Mouse (Mus musculus) retina, postnatal 1 day (tissue): Measurements from ENCODE around the gene Mtmr4.
A peak's percentile ranks its signal among the peaks of the same experiment; 100 is the strongest.

Source experiments
- DNase-seq: peaks from one replicate; pipeline ENCODE4 v3.0.0-alpha.2; 2012

Gene Mtmr4

DNA sequence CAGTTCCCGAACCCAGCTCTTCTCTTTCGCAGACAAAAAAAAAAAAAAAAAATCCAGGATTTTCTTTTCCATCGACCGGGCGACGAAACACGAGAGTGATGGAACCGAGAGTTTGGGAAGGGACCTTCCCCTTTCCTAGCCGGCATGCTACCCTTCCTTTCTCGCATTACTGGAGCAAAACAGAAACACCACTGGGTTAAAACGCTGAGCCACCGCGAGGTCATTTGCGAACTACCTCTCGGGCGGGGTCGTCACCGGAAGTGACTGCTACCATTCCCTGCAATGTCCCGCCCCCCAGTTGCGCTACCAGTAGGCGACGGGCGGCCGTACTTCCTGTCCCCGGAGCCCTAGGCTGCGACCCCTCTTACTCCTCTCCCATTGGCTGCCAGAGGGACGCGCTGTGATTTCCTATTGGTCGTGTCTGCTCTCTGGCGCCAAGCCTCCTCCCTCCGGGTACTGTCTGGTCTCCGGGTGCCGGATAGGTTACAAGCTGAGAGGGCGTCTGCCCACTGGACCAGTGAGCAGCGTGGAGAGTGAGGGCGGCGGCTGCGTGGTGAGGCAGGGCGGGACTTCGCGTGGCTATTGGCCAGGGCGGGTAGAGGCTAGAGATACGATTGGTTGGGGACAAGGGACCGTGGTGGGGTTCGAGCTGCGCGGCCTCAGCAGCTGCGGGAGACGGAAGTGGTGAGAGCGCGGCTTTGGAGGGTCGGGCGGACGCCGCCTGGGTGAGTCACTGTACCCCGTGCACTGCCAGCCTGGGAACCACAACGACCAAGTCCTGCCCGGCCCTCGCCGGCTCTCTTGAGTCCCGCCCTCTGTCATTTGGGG is at the start of gene Mtmr4:
TSS of gene Mtmr4 (plus strand) at position 637 of the 828 bp plus-strand sequence.
- DNase-seq, result peak; percentile 100

DNA sequence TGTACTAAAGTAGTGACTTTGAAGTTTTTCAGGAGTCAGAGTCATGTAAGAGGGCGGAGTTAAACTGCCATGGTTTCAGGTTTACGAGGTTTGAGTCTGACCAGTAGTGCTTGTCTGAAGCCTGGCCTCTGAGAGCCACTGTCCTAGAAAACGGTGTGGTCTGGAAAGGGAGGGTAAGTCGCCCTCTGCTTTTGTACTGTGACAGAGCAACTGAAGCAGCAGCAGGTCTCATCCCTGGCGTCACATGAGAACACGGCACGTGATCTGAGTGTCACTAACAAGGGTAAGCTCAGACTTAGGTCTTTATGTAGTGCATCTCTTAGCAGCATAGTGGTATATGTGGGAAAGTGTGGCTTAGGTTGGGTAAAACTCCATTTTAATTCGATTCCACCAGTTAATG is 49.7 kb upstream of the Mtmr4 start:
- DNase-seq, result peak; percentile 41

GRCm38 (mm10) chr11:87542906-87543305 is 49.1 kb upstream of the Mtmr4 start:
- no peak for DNase-seq

DNA sequence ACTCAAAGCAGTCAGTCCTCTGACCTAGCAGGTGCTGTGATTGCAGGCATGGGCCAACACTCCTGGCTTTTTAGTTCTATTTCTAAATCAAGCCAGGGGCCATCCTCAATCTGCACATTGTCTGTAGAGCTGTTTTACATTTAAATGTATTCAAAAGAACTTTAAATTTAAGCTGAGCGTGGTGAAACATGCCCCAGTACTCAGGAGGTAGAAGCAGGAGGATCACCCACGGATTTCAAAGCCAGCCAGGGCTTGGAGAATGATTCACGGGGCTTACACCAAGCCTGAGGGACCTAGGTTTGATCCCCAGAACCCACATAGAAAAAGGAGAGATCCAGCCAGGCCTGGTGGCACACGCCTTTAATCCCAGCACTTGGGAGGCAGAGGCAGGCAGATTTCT is 38.6 kb upstream of the Mtmr4 start:
- DNase-seq, result no peak

GRCm38 (mm10) chr11:87554386-87554785 is 37.6 kb upstream of the Mtmr4 start:
- DNase-seq, result peak; percentile 19

DNA sequence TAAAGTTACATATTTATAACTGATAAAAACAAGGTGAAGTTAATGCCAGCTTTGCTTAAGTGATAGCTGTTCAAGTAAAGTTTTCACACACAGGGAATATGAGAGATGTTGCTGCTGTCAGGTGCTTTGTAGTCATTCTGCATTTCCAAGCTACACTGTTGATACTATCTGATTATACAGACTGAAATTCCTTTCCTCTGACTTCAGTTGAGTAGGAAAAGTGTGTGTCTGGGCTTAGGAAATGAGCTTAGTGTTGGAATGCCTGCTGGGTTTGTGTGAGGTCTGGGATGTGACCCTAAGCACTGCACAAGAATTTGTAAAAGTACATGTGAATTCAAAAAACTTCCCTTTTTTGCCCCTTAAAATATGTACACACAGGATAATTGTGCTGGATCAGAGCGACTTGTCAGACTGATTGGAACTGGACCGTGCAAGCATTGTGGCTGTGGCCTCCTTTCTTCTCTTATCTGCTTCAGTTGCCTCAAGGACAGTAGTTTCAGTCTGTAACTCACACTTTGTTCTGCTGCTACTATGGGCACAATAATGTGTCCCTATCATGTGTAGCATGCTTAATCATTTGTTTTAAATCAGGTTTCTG is 36.8 kb upstream of the Mtmr4 start:
- DNase-seq, result peak; percentile 83

DNA sequence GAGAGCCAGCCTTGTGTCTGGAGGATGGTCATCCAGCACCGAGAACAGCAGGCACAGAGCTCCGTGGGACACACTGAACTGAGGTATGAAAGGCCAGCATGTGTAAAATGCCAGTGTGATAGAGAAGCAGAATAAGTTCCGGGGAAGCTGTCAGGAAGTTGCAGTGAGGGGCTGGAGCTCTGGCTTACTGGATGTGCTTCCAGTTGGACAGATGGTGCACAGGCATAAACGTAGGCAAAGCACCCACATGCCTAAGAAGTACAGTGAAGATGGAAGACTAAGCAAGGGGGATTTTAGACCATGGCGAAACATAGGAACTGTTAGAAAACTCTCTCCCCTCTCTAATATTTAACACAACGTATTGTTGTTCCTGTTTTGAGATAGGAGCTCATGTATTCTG is 30.8 kb upstream of the Mtmr4 start:
- no peak for DNase-seq

- no peak for DNase-seq
Observed at GRCm38 (mm10) chr11:87566501-87566900, 25.5 kb upstream of the Mtmr4 start, which contains the start of gene Gm11492. Gm11492 (plus strand) TSS chr11:87566653.

DNA sequence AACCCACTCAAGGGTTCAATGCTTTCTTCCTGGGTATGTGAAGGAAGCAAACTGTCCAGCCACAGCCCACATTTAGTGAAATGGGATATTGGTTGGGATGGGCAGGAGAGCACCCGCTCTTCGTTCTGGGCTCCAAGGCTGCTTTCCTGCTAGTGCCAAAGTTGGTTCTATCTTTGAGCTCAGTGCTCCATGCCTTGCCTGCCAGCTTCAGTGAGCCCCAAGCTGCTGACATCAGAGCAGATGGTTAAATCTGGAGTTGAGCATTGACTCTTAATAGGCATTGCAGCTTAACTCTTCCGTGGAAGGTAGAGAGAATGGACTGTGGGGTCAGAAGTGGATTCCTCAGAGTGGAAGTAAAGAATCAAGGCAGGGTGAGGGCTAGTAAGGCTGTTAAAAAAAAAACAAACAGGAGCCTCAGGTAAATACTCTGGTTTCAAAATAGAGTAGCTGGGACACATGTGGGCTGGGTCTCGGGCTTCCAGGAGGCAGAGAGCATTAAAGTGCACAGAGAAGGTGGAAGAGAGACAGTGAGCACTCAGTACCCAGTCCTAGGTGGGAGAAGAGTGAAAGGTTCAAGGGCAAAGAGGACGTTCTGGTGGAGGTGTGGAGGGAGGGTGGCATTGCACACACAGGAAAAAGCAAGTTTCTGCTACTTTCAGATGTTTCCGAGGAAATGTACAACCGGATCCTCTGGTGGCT is 23.6 kb upstream of the Mtmr4 start, which contains the start of gene Sept4:
TSS of gene Sept4 (plus strand) at position 649 of the 699 bp plus-strand sequence.
- DNase-seq, result no peak

DNA sequence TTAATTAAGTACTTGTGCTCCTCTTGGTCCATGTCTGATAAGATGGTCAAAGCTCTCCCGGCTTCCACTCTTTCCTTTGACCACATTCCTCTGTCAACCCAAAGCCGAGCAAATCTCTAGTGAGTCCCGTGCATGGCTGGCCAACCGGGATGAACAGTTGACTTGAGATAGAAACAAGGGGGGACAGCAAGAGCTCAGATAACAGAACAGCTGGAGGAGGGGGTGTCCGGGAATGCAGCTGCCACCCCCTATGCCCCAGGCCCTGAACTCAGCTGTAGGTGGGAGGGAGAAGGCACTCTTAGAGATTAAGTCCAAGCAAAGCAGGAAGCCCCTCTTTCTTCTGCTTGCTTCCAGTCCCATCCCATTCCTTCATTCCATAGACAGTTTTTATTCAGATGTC is 21.2 kb upstream of the Mtmr4 start:
- DNase-seq, result peak; percentile 25

DNA sequence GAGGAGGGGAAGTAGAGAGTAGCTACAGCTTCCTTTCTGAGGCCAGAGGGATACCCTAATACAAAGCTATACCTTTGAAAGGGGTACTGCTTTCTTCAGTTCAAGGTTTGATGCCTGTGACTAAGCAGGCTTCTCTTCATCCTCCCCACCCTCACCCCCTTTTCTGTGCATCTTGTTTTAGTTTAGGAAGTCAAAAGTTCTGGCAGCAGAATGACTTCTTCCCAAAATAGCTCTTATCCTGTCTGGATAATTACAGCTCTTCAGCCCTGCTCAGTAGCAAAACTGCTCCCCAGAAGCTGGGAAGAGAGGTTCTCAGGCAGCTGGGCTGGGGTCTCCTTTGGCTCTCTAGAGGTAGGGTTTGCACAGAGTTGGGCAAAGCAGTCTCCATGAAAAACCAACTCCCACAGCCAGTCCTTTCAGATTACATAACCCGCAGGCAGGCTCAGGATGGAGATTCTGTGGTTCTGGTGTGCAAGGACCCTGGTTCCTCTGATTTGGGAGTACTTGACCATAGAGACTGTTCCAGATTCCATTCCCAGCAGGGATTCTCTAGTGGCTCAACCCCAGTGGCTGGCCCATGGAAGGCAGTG is 20.5 kb upstream of the Mtmr4 start:
- no peak for DNase-seq

DNA sequence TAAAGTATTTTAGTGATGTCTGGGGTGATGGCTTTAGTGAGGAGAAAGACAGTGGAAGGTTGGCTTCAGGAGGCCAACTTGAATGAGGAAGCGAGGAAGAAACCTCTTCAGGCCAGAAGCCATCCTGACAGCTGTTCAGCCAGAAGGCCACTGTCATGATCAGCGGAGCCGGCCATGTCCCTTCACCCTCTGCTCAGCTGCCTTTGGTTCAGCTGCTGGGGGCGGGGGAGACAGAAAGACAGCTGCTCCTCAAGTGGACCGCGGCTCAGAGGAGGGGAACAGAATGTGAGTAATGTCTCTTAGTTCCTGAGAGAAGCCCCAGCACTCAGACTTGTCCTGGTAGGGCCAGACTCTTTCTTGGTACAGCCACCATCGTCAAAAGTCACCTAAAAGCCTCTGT is 18.2 kb upstream of the Mtmr4 start:
- DNase-seq, result peak; percentile 41

GRCm38 (mm10) chr11:87574520-87575180 is 17.3 kb upstream of the Mtmr4 start:
- DNase-seq, result peak; percentile 17

DNA sequence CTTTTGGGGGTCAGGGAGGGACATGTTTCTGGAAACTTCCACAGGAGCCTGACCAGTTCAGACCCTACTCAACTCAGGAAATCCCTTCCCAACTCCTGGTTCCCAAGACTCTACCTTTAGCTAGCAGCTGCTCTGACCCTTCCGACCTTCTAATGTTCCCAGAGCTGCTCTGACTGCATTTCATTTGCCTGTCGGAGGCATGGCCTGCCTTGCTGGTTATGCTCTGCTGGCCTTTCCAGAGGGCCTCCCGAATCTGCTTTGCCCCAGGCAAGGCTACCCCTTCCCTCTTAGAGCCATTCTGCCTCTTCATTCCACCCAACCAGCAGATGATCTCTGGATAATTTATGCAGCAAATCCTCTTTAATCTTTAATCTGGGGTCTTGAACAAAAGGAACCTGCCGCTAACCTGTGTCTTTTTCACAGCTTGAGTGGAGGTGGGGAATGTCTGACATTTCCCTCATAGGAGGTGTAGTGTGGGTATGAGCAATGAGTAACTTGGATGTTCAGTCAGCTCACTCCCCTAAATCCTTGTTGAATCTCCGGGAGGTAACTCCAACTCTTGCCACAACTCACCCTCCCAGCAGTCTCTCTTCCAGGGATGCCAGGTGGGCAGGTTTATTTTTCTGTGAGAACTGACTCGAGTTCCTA is 14.2 kb upstream of the Mtmr4 start:
- DNase-seq, result peak; percentile 69

- DNase-seq, result peak; percentile 81
Observed at GRCm38 (mm10) chr11:87578249-87578962, 13.6 kb upstream of the Mtmr4 start.

DNA sequence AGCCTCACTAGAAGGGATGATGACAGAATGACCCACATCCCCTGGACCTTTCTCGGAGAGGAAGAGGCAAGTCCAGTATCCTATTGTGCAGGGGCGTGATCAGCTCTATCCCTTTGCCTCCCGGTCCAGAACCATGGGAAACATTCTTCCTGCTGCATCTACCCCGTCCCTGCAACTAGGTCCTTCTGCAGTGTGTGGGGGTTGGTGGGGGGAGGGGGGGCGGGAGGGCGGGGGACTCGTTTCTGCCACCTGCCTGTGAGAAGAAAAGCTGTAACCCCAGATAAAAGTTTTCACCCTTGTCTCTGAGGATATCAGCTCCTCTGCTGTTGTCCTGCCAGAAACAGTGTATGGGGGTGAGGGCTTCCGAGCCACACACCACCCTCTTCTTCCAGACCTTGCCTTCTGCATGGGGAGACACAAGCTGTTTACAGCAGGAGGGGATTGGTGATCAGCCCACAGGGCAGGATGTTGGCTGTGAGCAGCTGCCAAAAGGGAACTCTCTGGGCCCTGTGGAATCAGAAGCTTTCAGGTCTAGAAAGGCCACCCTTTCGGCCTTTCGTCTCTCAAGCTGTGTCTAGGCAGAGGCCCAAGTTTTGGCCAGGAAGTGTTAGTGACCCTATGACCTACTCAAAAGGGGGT is 12.9 kb upstream of the Mtmr4 start:
- DNase-seq, result peak; percentile 60

GRCm38 (mm10) chr11:87579713-87580112 is 12.2 kb upstream of the Mtmr4 start:
- DNase-seq, result no peak

GRCm38 (mm10) chr11:87580543-87581085 is 11.3 kb upstream of the Mtmr4 start:
- peak; percentile 70 for DNase-seq

GRCm38 (mm10) chr11:87581161-87581865 is 10.6 kb upstream of the Mtmr4 start:
- DNase-seq, result no peak
